Mouse (Mus musculus) cerebellum, adult 2 months (tissue): Measurements from ENCODE around the gene Ppp1r14b.

Source experiments
- CTCF ChIP-seq: fragments of 200-500 bp; IDR thresholded peaks from 2 replicates; pipeline ENCODE4 v1.5.1; 2011; ENCODE audit warnings: low read depth, mild to moderate bottlenecking, control low read depth, low read length, moderate library complexity, borderline replicate concordance; ENCODE audit not compliant: insufficient read depth
- POLR2A ChIP-seq: fragments of 200-500 bp; IDR thresholded peaks from 2 replicates; pipeline ENCODE4 v1.6.1; 2011; ENCODE audit warnings: low read length, control low read depth, borderline replicate concordance; ENCODE audit not compliant: insufficient read depth

- no peak for TF ChIP-seq CTCF
- TF ChIP-seq POLR2A = no peak
Observed at GRCm38 (mm10) chr19:6981465-6981864, 6.7 kb downstream of the Ppp1r14b start.
